Mouse (Mus musculus) adrenal gland, postnatal 36 days (tissue): Measurements from ENCODE around the gene Etl4. TPM values are rescaled to one million over a fixed set of nuclear protein-coding genes. Genes with fewer than 3 reads are reported as not detected.

Experiments
- DNase-seq, 2 experiments: peaks; one replicate each; pipeline ENCODE4 v3.0.0; 2021; ENCODE audit warnings: mixed read lengths in 1 of 2
- total RNA-seq, 2 experiments: library from RNA; stranded (reverse); gene quantifications; 2 replicates each; pipeline ENCODE4 v1.2.3; 2021

The Etl4 gene
- total RNA-seq, 2 experiments from 2014 or later, result 20.2 to 27.6 TPM

GRCm38 (mm10) chr2:20711024-20711423, 801.4 kb downstream of the Etl4 start:
- DNase-seq, result no peak

GRCm38 (mm10) chr2:20719105-20719504, 809.5 kb downstream of the Etl4 start:
- no peak for DNase-seq

- DNase-seq, result no peak
Measured at GRCm38 (mm10) chr2:20721098-20721497, 811.5 kb downstream of the Etl4 start.

- DNase-seq, result no peak
Measured at GRCm38 (mm10) chr2:20722165-20722991, 812.8 kb downstream of the Etl4 start.

- DNase-seq, result no peak
Measured at GRCm38 (mm10) chr2:20723990-20724745, 814.6 kb downstream of the Etl4 start.

- no peak for DNase-seq
Measured at GRCm38 (mm10) chr2:20726974-20727373, 817.4 kb downstream of the Etl4 start.

- DNase-seq, result no peak
Measured at GRCm38 (mm10) chr2:20727752-20728438, 818.3 kb downstream of the Etl4 start.

GRCm38 (mm10) chr2:20735444-20735843, 825.9 kb downstream of the Etl4 start:
- peak in 1 of 2 experiments; percentile 10 for DNase-seq

- DNase-seq, result no peak
Measured at GRCm38 (mm10) chr2:20736324-20737015, 826.9 kb downstream of the Etl4 start.

- peak; percentile 39 to 53 for DNase-seq
Measured at GRCm38 (mm10) chr2:20737112-20737808, 827.7 kb downstream of the Etl4 start.

- no peak for DNase-seq
Measured at GRCm38 (mm10) chr2:20737837-20738236, 828.3 kb downstream of the Etl4 start.

- no peak for DNase-seq
Measured at GRCm38 (mm10) chr2:20747723-20748122, 838.1 kb downstream of the Etl4 start.

- DNase-seq, result no peak
Measured at GRCm38 (mm10) chr2:20748481-20748880, 838.9 kb downstream of the Etl4 start.

- DNase-seq, result no peak
Measured at GRCm38 (mm10) chr2:20749687-20750086, 840.1 kb downstream of the Etl4 start.

GRCm38 (mm10) chr2:20753282-20754110, 843.9 kb downstream of the Etl4 start:
- DNase-seq, result no peak

GRCm38 (mm10) chr2:20756964-20757363, 847.4 kb downstream of the Etl4 start:
- no peak for DNase-seq

GRCm38 (mm10) chr2:20759045-20759662, 849.6 kb downstream of the Etl4 start:
- DNase-seq, result no peak

- DNase-seq, result no peak
Measured at GRCm38 (mm10) chr2:20761320-20761719, 851.7 kb downstream of the Etl4 start.

GRCm38 (mm10) chr2:20761751-20762150, 852.2 kb downstream of the Etl4 start:
- DNase-seq, result no peak
